Mouse (Mus musculus) kidney, postnatal 0 days (tissue): ENCODE data around the gene Hivep3. TPM values are rescaled to one million over a fixed set of nuclear protein-coding genes. Genes with fewer than 3 reads are reported as not detected.
A peak's percentile ranks its signal among the peaks of the same experiment; 100 is the strongest.

Experiments
- ATAC-seq: fragments of 200-750 bp; cut with Nextera tagmentation; replicated peaks from 2 replicates; pipeline ENCODE4 v1.8.0; 2017; ENCODE audit warnings: low read depth, moderate number of reproducible peaks, moderate TSS enrichment, moderate library complexity; ENCODE audit not compliant: low FRiP score
- DNase-seq: peaks from one replicate; pipeline ENCODE4 v3.0.0-alpha.2; 2016; ENCODE audit warnings: low spot score
- H3K27ac ChIP-seq: fragments of 300-500 bp; sonication (generic); 2 replicates; pipeline ENCODE4 v1.5.1; 2014; ENCODE audit warnings: mild to moderate bottlenecking
- H3K27me3 ChIP-seq: fragments of 300-500 bp; sonication (generic); 2 replicates; pipeline ENCODE4 v1.6.1; 2014; ENCODE audit warnings: low read length, mixed read lengths; ENCODE audit not compliant: insufficient read depth
- H3K36me3 ChIP-seq: fragments of 300-500 bp; sonication (generic); 2 replicates; pipeline ENCODE4 v1.6.1; 2014; ENCODE audit warnings: low read length, mixed read lengths; ENCODE audit not compliant: insufficient read depth
- H3K4me1 ChIP-seq: fragments of 300-500 bp; sonication (generic); replicated peaks from 2 replicates; pipeline ENCODE4 v1.6.1; 2014; ENCODE audit warnings: antibody characterized with exemption, low read length, mixed read lengths; ENCODE audit not compliant: insufficient read depth
- H3K4me2 ChIP-seq: fragments of 300-500 bp; sonication (generic); 2 replicates; pipeline ENCODE4 v1.6.1; 2014; ENCODE audit warnings: mild to moderate bottlenecking, low read length, moderate library complexity, mixed read lengths
- H3K4me3 ChIP-seq: fragments of 300-500 bp; sonication (generic); replicated peaks from 2 replicates; pipeline ENCODE4 v1.5.1; 2014; ENCODE audit warnings: low read depth, low read length
- H3K9ac ChIP-seq: fragments of 300-500 bp; sonication (generic); 2 replicates; pipeline ENCODE4 v1.6.1; 2014; ENCODE audit warnings: low read depth, low read length
- H3K9me3 ChIP-seq: fragments of 300-500 bp; sonication (generic); replicated peaks from 2 replicates; pipeline ENCODE4 v1.6.1; 2016; ENCODE audit warnings: low read length, inconsistent platforms, mixed read lengths
- CTCF ChIP-seq: IDR thresholded peaks from 2 replicates; pipeline ENCODE4 v1.5.1; 2016; ENCODE audit warnings: antibody characterized with exemption, low read depth, mild to moderate bottlenecking, moderate library complexity
- whole genome bisulfite sequencing: fragments of 180-500 bp; shearing (Covaris S2); extraction: QIAGEN DNeasy Blood & Tissue Kit; methylation state at CpG from one replicate; pipeline ENCODE4 v1.1.7; 2014; 5-methylcytosine and 5-hydroxymethylcytosine counted together
- polyA plus RNA-seq: library from polyadenylated mRNA; unstranded; fragments of >200 nt; fragmentation: Nextera tagmentation; extraction: Ambion mirVana; gene quantifications from 2 replicates; pipeline ENCODE4 v1.2.1, GENCODE M21; 2015

Gene Hivep3
- polyA plus RNA-seq = 8.3 TPM in 2 replicates

DNA sequence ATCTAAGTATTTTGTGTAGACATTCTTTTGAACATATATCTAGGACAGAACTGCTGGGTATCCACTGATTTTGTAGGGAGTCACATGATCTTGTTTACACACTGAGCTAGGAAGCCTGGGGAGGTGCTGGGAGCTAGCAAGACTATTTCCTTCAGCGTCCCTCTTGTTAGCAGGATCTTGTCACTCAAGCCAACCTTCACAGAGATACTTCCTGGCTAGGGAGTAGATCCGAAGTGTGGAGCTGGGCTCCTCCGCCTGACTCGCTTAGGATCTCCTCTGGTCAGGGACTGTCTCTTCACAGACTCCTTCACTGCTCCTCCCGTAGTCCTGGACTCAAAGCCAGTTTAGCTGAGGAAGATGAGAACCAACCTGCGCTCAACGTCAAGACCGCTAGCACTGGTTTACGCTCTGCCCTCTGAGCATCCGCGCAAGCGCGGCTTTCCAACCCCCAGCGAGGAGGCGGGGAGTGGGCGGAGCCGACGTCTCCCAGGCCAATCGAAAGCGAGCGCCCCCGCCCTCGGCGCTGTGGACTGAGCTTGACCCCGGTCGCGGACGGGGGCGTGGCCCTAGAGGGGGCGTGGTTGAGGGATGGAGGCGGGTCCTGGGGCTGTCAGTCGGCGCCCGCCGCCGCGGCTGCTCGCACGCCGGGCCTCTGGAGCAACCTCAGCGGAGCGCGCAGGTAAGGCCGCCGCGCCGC lies at the start of gene Hivep3:
Gene Hivep3 (plus strand): TSS at position 601 of the 697 bp plus-strand sequence.
- 0 out of 2 replicates have a peak, but pooled peaks have one; percentile 17 for TF ChIP-seq CTCF
- Histone ChIP-seq H3K4me1 (0 out of 2 replicates have a peak, but pooled peaks cover 6% of the 10 kb centered on the region), H3K36me3 (no peaks in the 10 kb centered on the region), H3K27ac (peak within 1 kb of the TSS; percentile 78; the same call in 1 of the 2 replicates), H3K9me3 (no peaks in the 10 kb centered on the region), H3K9ac (peak within 1 kb of the TSS; percentile 70), H3K27me3 (no peaks in the 10 kb centered on the region), H3K4me3 (peak within 1 kb of the TSS; percentile 81), H3K4me2 (peak within 1 kb of the TSS; percentile 99)
- ATAC-seq = peak; percentile 98
- peak; percentile 98 for DNase-seq
- under 1% methylated on average over 47 of the region's 47 CpGs for WGBS

DNA sequence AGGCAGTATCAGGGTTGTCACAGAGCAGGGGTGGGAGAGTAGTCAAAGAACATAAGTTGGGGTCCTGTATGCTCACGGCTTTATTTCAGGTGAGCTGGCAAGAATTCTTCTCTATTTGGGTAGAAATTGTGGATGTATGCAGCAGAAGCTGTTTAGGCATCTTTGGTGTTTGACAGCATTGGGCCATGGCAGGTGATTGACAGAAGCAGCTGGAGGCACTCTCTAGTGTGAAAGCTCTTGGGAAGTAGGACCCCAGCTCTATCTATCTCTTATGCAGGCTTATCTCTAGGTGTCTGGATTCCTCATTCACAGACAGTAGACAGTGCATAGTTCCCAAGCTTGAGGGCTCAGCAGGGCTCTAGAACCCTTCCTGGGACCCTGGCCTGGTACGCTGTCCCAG lies 47.8 kb upstream of the Hivep3 start:
- H3K27ac ChIP-seq = no peak overlapping the region
- no peaks in the 10 kb centered on the region for H3K9me3 ChIP-seq
- no peak overlapping the region for H3K4me3 ChIP-seq
- H3K27me3 ChIP-seq = no peaks in the 10 kb centered on the region
- WGBS = 97% methylated on average over 2 of the region's 2 CpGs
- H3K36me3 ChIP-seq = no peaks in the 10 kb centered on the region
- no peak for TF ChIP-seq CTCF
- H3K4me2 ChIP-seq = no peak overlapping the region
- no peaks in the 10 kb centered on the region for H3K4me1 ChIP-seq
- no peak overlapping the region for H3K9ac ChIP-seq
- no peak for ATAC-seq
- no peak for DNase-seq

DNA sequence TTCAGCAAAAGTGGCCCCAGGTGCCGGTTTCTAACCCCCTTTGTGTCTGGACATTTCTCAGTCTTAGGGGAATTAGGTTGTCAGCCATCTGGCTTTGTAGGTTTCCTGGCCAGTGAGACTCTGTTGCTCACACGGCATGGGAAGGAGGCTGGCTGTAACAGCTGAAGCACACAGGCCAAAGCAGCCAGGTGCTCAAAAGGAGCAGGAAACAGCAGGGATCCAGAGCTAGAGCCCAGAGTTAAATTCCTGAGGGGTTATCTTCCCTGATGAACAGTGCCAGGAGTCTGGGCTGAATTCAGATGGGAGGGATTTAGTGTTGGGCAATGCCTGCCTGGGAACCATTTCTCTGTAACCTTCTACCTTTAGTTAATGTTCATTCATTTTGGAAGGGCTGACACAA lies 35.2 kb upstream of the Hivep3 start:
- H3K4me1 ChIP-seq = no peaks in the 10 kb centered on the region
- H3K9ac ChIP-seq = no peak overlapping the region

DNA sequence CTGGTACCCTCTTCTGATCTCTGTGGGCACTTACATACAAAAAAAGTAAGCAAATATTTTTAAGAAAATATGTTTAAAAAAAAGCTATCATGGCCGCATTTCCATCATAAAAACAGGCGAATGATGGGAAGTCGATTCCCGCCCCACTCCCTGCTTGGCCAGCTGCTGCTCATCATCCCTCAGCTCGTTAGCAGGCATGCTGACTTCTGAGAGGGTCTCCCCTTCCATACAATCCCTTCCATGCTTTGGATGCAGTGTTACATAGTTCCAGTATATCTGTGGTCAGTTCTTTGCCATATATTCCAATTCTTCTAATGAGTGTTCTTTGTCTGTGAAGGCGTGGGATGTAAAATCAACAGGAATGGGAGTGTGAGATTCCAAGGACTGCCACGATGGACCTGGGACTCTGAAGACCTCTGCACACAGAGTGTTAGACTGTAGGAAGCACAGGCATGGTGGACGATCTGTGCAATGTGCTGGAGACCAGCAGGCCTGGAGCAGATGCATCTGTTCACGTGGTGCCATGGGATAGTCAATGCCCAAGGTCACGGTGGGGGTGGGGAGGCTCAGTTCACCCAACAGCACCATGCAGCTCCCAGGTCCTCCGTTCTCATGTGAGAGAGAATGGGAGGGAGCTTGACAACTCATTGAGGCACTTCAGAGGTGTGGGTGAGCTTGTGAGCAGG lies 32.2 kb upstream of the Hivep3 start:
- H3K9me3 ChIP-seq = no peaks in the 10 kb centered on the region
- H3K4me2 ChIP-seq = no peak overlapping the region
- no peak for TF ChIP-seq CTCF
- H3K4me3 ChIP-seq = no peak overlapping the region
- no peaks in the 10 kb centered on the region for H3K36me3 ChIP-seq
- ATAC-seq = no peak
- no peaks in the 10 kb centered on the region for H3K27me3 ChIP-seq
- H3K9ac ChIP-seq = no peak overlapping the region
- no peak overlapping the region for H3K27ac ChIP-seq
- no peak for DNase-seq
- no peaks in the 10 kb centered on the region for H3K4me1 ChIP-seq
- 85% methylated on average over 11 of the region's 11 CpGs for WGBS

More for the DNA sequence above, 35.2 kb upstream of the Hivep3 start:
- Histone ChIP-seq H3K27me3 (no peaks in the 10 kb centered on the region), H3K4me3 (no peak overlapping the region), H3K36me3 (no peaks in the 10 kb centered on the region), H3K9me3 (no peaks in the 10 kb centered on the region), H3K4me2 (no peak overlapping the region), H3K27ac (no peak overlapping the region)
- no peak for DNase-seq
- ATAC-seq = no peak
- WGBS = 46% methylated on average over 2 of the region's 2 CpGs
- no peak for TF ChIP-seq CTCF

DNA sequence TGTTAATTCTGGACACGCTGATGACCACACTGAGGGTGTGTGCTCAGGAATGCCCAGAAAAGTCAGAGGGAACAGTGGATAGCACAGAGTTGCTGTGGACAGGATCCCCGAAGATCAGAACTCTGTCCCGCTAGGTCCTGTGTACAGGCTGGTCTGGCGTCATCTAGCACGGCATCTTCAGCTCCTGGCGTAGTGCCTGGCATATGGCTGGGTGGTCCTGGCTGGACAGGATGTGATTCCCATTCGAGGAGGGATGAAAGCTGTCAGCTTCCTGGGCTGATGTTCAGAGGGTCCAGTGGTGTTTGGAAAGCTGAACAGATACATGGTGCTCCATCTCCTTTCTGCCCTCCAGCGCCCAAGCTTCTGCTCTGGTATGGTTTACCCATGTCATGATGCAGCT lies 29.6 kb upstream of the Hivep3 start:
- no peak for TF ChIP-seq CTCF
- ATAC-seq (no peak), DNase-seq (no peak)
- H3K4me3 ChIP-seq = no peak overlapping the region
- H3K9me3 ChIP-seq = no peaks in the 10 kb centered on the region
- 78% methylated on average over 8 of the region's 8 CpGs for WGBS
- no peak overlapping the region for H3K9ac ChIP-seq
- H3K4me2 ChIP-seq = no peak overlapping the region
- H3K27ac ChIP-seq = no peak overlapping the region
- H3K36me3 ChIP-seq = no peaks in the 10 kb centered on the region
- no peaks in the 10 kb centered on the region for H3K27me3 ChIP-seq
- no peaks in the 10 kb centered on the region for H3K4me1 ChIP-seq

DNA sequence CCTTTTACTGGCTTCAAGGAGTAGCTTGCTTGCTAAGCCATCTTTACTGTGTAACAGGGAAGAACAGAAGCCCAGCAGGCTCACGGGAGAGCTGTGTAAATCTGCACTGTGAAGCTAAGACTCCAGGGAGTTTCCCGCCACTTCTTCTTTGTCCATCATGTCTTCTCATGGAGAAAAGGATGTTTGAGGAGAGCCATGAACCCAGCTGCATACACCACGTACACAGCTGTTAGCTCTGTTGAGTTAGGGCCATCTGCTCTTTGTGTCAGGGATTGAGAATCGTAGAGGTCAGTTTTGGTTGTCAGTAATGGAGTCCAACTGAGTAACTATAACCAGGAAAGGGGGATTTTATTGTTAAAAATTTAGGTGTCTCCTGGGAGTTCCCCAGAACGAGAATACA lies 26.3 kb upstream of the Hivep3 start:
- Histone ChIP-seq H3K4me3 (no peak overlapping the region), H3K9ac (no peak overlapping the region), H3K27me3 (no peaks in the 10 kb centered on the region), H3K27ac (no peak overlapping the region), H3K36me3 (no peaks in the 10 kb centered on the region), H3K9me3 (no peaks in the 10 kb centered on the region), H3K4me1 (no peaks in the 10 kb centered on the region), H3K4me2 (no peak overlapping the region)
- 55% methylated on average over 5 of the region's 5 CpGs for WGBS
- peak; percentile 2 for DNase-seq
- ATAC-seq = no peak
- no peak for TF ChIP-seq CTCF
